Mouse (Mus musculus) cerebellum, adult 9-10 months (tissue): ENCODE data around the gene Tmem182.

Experiments
- DNase-seq: peaks from one replicate; pipeline ENCODE4 v3.0.0; 2022

Gene Tmem182

GRCm38 (mm10) chr1:40800908-40801307 lies 4.5 kb upstream of the Tmem182 start:
- DNase-seq, result no peak

GRCm38 (mm10) chr1:40802759-40803158 lies 2.6 kb upstream of the Tmem182 start:
- peak; percentile 46 for DNase-seq

GRCm38 (mm10) chr1:40804118-40804517 lies 1.3 kb upstream of the Tmem182 start:
- DNase-seq, result no peak

- DNase-seq, result no peak
Observed at GRCm38 (mm10) chr1:40805891-40806290, 490 bp downstream of the Tmem182 start.

- no peak for DNase-seq
Observed at GRCm38 (mm10) chr1:40808643-40809042, 3.2 kb downstream of the Tmem182 start.

- no peak for DNase-seq
Observed at GRCm38 (mm10) chr1:40815071-40815845, 9.9 kb downstream of the Tmem182 start.

GRCm38 (mm10) chr1:40824517-40824916 lies 19.1 kb downstream of the Tmem182 start:
- DNase-seq, result no peak

- DNase-seq, result no peak
Observed at GRCm38 (mm10) chr1:40824936-40825335, 19.5 kb downstream of the Tmem182 start.

GRCm38 (mm10) chr1:40825826-40826225 lies 20.4 kb downstream of the Tmem182 start:
- no peak for DNase-seq

- DNase-seq, result peak; percentile 1
Observed at GRCm38 (mm10) chr1:40829213-40829914, 24.0 kb downstream of the Tmem182 start.

- no peak for DNase-seq
Observed at GRCm38 (mm10) chr1:40830712-40831507, 25.5 kb downstream of the Tmem182 start.

- no peak for DNase-seq
Observed at GRCm38 (mm10) chr1:40835468-40835867, 30.1 kb downstream of the Tmem182 start.

- no peak for DNase-seq
Observed at GRCm38 (mm10) chr1:40840605-40841004, 35.2 kb downstream of the Tmem182 start.

GRCm38 (mm10) chr1:40841032-40841761 lies 35.8 kb downstream of the Tmem182 start:
- DNase-seq, result no peak

- DNase-seq, result peak; percentile 18
Observed at GRCm38 (mm10) chr1:40844616-40845015, 39.2 kb downstream of the Tmem182 start.

GRCm38 (mm10) chr1:40847196-40847938 lies 42.0 kb downstream of the Tmem182 start:
- DNase-seq, result no peak

- DNase-seq, result no peak
Observed at GRCm38 (mm10) chr1:40851286-40851685, 45.9 kb downstream of the Tmem182 start.

- no peak for DNase-seq
Observed at GRCm38 (mm10) chr1:40855268-40855667, 49.9 kb downstream of the Tmem182 start.

- no peak for DNase-seq
Observed at GRCm38 (mm10) chr1:40856846-40857636, 51.6 kb downstream of the Tmem182 start.

GRCm38 (mm10) chr1:40865043-40865442 lies 59.6 kb downstream of the Tmem182 start:
- DNase-seq, result no peak

- DNase-seq, result no peak
Observed at GRCm38 (mm10) chr1:40867106-40867505, 61.7 kb downstream of the Tmem182 start.
